In genomic region chr10:60885348-60886275, GRCm38 (mm10) we compare ENCODE assay signal across 10 mouse cellular contexts. TPM values are rescaled to one million over a fixed set of nuclear protein-coding genes. Genes with fewer than 3 reads are reported as not detected.
A peak's percentile ranks its signal among the peaks of the same experiment; 100 is the strongest.
DNase-seq lines count a peak whose midpoint lies in the region; ATAC-seq and TF ChIP-seq lines count a peak whose summit lies in the region.
"Had no signal": no experiment of that assay in that cellular context is flagged by ENCODE, and none has a peak within 500 bp of the region (broad histone marks: within the 10 kb centered on the region; RNA-seq: fewer than 3 reads in every experiment).

No protein-coding gene starts in this region.

- peak overlapping the region; percentile 29 for H3K4me3 ChIP-seq in heart, embryonic 13.5 days
- no peak overlapping the region for H3K4me3 ChIP-seq in intestine, embryonic 14.5 days (ENCODE audit: low read depth, low read length)
- peak overlapping the region; percentile 10; the same call in 1 of the 2 replicates for H3K4me3 ChIP-seq in midbrain, embryonic 15.5 days
- H3K4me3 ChIP-seq in thymus, adult 2 months (ENCODE audit: control insufficient read depth, insufficient read depth, low read length): no peak overlapping the region
- H3K4me3 ChIP-seq: megakaryocyte, embryonic 14.5 days had no signal

- peak overlapping the region; percentile 37; the same call in 1 of the 2 replicates for H3K9ac ChIP-seq in heart, embryonic 13.5 days
- H3K9ac ChIP-seq in intestine, embryonic 14.5 days (ENCODE audit: low read length): no peak overlapping the region
- H3K9ac ChIP-seq in midbrain, embryonic 15.5 days: no peak overlapping the region

- no peaks in the 10 kb centered on the region; the same call in 1 of the 2 replicates for H3K9me3 ChIP-seq in heart, embryonic 13.5 days
- H3K9me3 ChIP-seq in intestine, embryonic 14.5 days (ENCODE audit: control insufficient read depth, low read length): no peaks in the 10 kb centered on the region
- H3K9me3 ChIP-seq in midbrain, embryonic 15.5 days: no peaks in the 10 kb centered on the region

- no peak for TF ChIP-seq CTCF in thymus, adult 2 months (IDR thresholded peaks at IDR 0.05; ENCODE audit: borderline replicate concordance, control insufficient read depth, extremely low read depth, insufficient read depth, low read length, poor library complexity)

- H3K4me2 ChIP-seq in heart, embryonic 13.5 days: peak overlapping the region; percentile 61
- peak overlapping the region; percentile 5; the same call in 1 of the 2 replicates for H3K4me2 ChIP-seq in intestine, embryonic 14.5 days (ENCODE audit: low read length)
- H3K4me2 ChIP-seq in midbrain, embryonic 15.5 days: peak overlapping the region; percentile 45

- ATAC-seq in heart, embryonic 13.5 days (ENCODE audit: extremely low read depth, insufficient number of reproducible peaks, low FRiP score, low TSS enrichment): no peak
- ATAC-seq in intestine, embryonic 14.5 days (replicated peaks; ENCODE audit: low FRiP score, low TSS enrichment, low read depth): peak; percentile 63
- peak; percentile 85 for ATAC-seq in midbrain, embryonic 15.5 days (replicated peaks)

- peaks cover 10% of the 10 kb centered on the region; the same call in 1 of the 2 replicates for H3K27me3 ChIP-seq in heart, embryonic 13.5 days (replicated peaks)
- H3K27me3 ChIP-seq in intestine, embryonic 14.5 days (replicated peaks; ENCODE audit: control insufficient read depth, insufficient read depth, low read length): no peaks in the 10 kb centered on the region
- no peaks in the 10 kb centered on the region for H3K27me3 ChIP-seq in midbrain, embryonic 15.5 days (replicated peaks)
- no peaks in the 10 kb centered on the region for H3K27me3 ChIP-seq in thymus, adult 2 months (ENCODE audit: control insufficient read depth, insufficient read depth, low read length)

- intact Hi-C loops in heart, postnatal 36 days (cut with DNase I): no loop called here

- no peak overlapping the region for H3K27ac ChIP-seq in heart, embryonic 13.5 days (replicated peaks)
- no peak overlapping the region for H3K27ac ChIP-seq in intestine, embryonic 14.5 days (ENCODE audit: low read depth)
- peak overlapping the region; percentile 55; the same call in 1 of the 2 replicates for H3K27ac ChIP-seq in midbrain, embryonic 15.5 days
- no peak overlapping the region for H3K27ac ChIP-seq in thymus, adult 2 months (ENCODE audit: control insufficient read depth, insufficient read depth, low read length)

- WGBS in heart, embryonic 13.5 days: 23% methylated on average over 24 of the region's 25 CpGs
- 28% methylated on average over 25 of the region's 25 CpGs for WGBS in intestine, embryonic 14.5 days
- 19% methylated on average over 25 of the region's 25 CpGs for WGBS in midbrain, embryonic 15.5 days
- WGBS in thymus, adult 2 months: 56% methylated on average over 25 of the region's 25 CpGs

- peaks cover 24% of the 10 kb centered on the region for H3K4me1 ChIP-seq in heart, embryonic 13.5 days
- no peaks in the 10 kb centered on the region; the same call in 1 of the 2 replicates for H3K4me1 ChIP-seq in intestine, embryonic 14.5 days (replicated peaks; ENCODE audit: control insufficient read depth, insufficient read depth, low read length)
- H3K4me1 ChIP-seq in midbrain, embryonic 15.5 days: peaks cover 12% of the 10 kb centered on the region
- no peaks in the 10 kb centered on the region for H3K4me1 ChIP-seq in thymus, adult 2 months (replicated peaks; ENCODE audit: control insufficient read depth, insufficient read depth, low read length)
- H3K4me1 ChIP-seq: megakaryocyte, embryonic 14.5 days had no signal

- no peaks in the 10 kb centered on the region for H3K36me3 ChIP-seq in heart, embryonic 13.5 days
- no peaks in the 10 kb centered on the region for H3K36me3 ChIP-seq in intestine, embryonic 14.5 days (ENCODE audit: control insufficient read depth, insufficient read depth, low read length)
- no peaks in the 10 kb centered on the region for H3K36me3 ChIP-seq in midbrain, embryonic 15.5 days (replicated peaks)
- H3K36me3 ChIP-seq in thymus, adult 2 months (ENCODE audit: control insufficient read depth, insufficient read depth, low read length): no peaks in the 10 kb centered on the region

- TF ChIP-seq POLR2A in thymus, adult 2 months (IDR thresholded peaks at IDR 0.05; ENCODE audit: control insufficient read depth, extremely low read depth, insufficient read depth, low read length, poor library complexity): no peak

- no peak for DNase-seq in heart, postnatal 36 days
- peak; percentile 67 for DNase-seq in embryo, embryonic 9.5 days (ENCODE audit: extremely low spot score)
- no peak for DNase-seq in intestine, embryonic 14.5 days (ENCODE audit: low spot score)
- DNase-seq in adrenal gland, adult 2 months: no peak
- no peak for DNase-seq in adrenal gland, adult 18-20 months (ENCODE audit: low spot score in 2 of 2)
- DNase-seq in thymus, adult 2 months: no peak
- DNase-seq: B cell, adult 2 months had no signal

RNA-seq across cellular contexts. Expression of gene Unc5b, which starts 54.2 kb away (rescaled TPM):
- 12.1 and 13.9 TPM in 2 replicates for polyA plus RNA-seq in heart, embryonic 13.5 days (2015; fragmentation: Nextera tagmentation; extraction: Ambion mirVana)
- 10 to 100 TPM; 14.5 to 14.7 TPM for total RNA-seq in heart, postnatal 36 days (2021)
- polyA plus RNA-seq in intestine, embryonic 14.5 days (2014; fragmentation: Nextera tagmentation; extraction: Ambion mirVana): 5.0 and 5.2 TPM in 2 replicates
- polyA plus RNA-seq in midbrain, embryonic 15.5 days (2015; fragmentation: Nextera tagmentation; extraction: Ambion mirVana): 2.8 and 2.9 TPM in 2 replicates
- 1 to 10 TPM; 5.9 to 6.2 TPM for total RNA-seq in adrenal gland, adult 2 months (2021)
- 9.4 and 9.9 TPM in 2 replicates for polyA plus RNA-seq in adrenal gland, adult 2 months (2012; rRNA removed)
- 1 to 10 TPM; 4.1 to 6.7 TPM for total RNA-seq in adrenal gland, adult 18-20 months (2021)
- polyA plus RNA-seq in thymus, adult 2 months (2012; rRNA removed): 3.6 and 4.0 TPM in 2 replicates

Comparison
In these comparisons a context has a peak if more than half of its experiments do, and no peak if none do; other contexts are left out.
1. H3K4me2 ChIP-seq: peak in every context shown above with its lines; median percentile 61 in heart, embryonic 13.5 days; 45 in midbrain, embryonic 15.5 days; 5 in intestine, embryonic 14.5 days.
2. H3K4me3 ChIP-seq: peak in heart, embryonic 13.5 days (single experiment) and midbrain, embryonic 15.5 days (single experiment); none in intestine, embryonic 14.5 days (single experiment) and thymus, adult 2 months (single experiment).